Mouse (Mus musculus) natural killer cell, adult 2 months (primary cell): ENCODE data around the gene Dpp9.

Source experiments
- DNase-seq, 2 experiments: peaks; one replicate each; pipeline ENCODE4 v3.0.0; 2022; ENCODE audit warnings: low spot score in 2 of 2

Gene Dpp9

GRCm38 (mm10) chr17:56229943-56230342 is 11.2 kb upstream of the Dpp9 start:
- DNase-seq, result no peak

- DNase-seq, result no peak
These were observed 7.9 kb upstream of the Dpp9 start for GRCm38 (mm10) chr17:56226566-56226965.

GRCm38 (mm10) chr17:56224916-56225315 is 6.2 kb upstream of the Dpp9 start:
- DNase-seq, result no peak

- DNase-seq, result no peak
These were observed 1.1 kb upstream of the Dpp9 start for GRCm38 (mm10) chr17:56219805-56220204.

- no peak for DNase-seq
These were observed 546 bp upstream of the Dpp9 start for GRCm38 (mm10) chr17:56219251-56219650.

- no peak for DNase-seq
These were observed 1.0 kb downstream of the Dpp9 start for GRCm38 (mm10) chr17:56217670-56218069.

- DNase-seq, result no peak
These were observed 4.5 kb downstream of the Dpp9 start for GRCm38 (mm10) chr17:56214229-56214628.

GRCm38 (mm10) chr17:56212676-56213075 is 6.0 kb downstream of the Dpp9 start:
- DNase-seq, result no peak

GRCm38 (mm10) chr17:56211090-56211489 is 7.6 kb downstream of the Dpp9 start:
- DNase-seq, result no peak

- no peak for DNase-seq
These were observed 9.9 kb downstream of the Dpp9 start for GRCm38 (mm10) chr17:56208821-56209220.

- DNase-seq, result no peak
These were observed 10.7 kb downstream of the Dpp9 start for GRCm38 (mm10) chr17:56207963-56208530.

- DNase-seq, result no peak
These were observed 11.6 kb downstream of the Dpp9 start for GRCm38 (mm10) chr17:56206986-56207674.

- DNase-seq, result no peak
These were observed 12.3 kb downstream of the Dpp9 start for GRCm38 (mm10) chr17:56206276-56206884.

- DNase-seq, result no peak
These were observed 15.0 kb downstream of the Dpp9 start for GRCm38 (mm10) chr17:56203729-56204128.

- no peak for DNase-seq
These were observed 16.2 kb downstream of the Dpp9 start for GRCm38 (mm10) chr17:56202476-56202875.

- DNase-seq, result no peak
These were observed 17.1 kb downstream of the Dpp9 start for GRCm38 (mm10) chr17:56201642-56202041.

- no peak for DNase-seq
These were observed 18.1 kb downstream of the Dpp9 start for GRCm38 (mm10) chr17:56200586-56200985.

- DNase-seq, result peak in 1 of 2 experiments; percentile 26
These were observed 21.8 kb downstream of the Dpp9 start for GRCm38 (mm10) chr17:56196860-56197259.

- no peak for DNase-seq
These were observed 23.9 kb downstream of the Dpp9 start for GRCm38 (mm10) chr17:56194765-56195164.

- DNase-seq, result no peak
These were observed 24.3 kb downstream of the Dpp9 start for GRCm38 (mm10) chr17:56194357-56194756.

- no peak for DNase-seq
These were observed 27.4 kb downstream of the Dpp9 start for GRCm38 (mm10) chr17:56191266-56191665.

- DNase-seq, result no peak
These were observed 33.2 kb downstream of the Dpp9 start for GRCm38 (mm10) chr17:56185281-56186141.
